Mouse (Mus musculus) neural tube, embryonic 13.5 days (tissue): Measurements from ENCODE around the gene Gtpbp3. TPM values are rescaled to one million over a fixed set of nuclear protein-coding genes. Genes with fewer than 3 reads are reported as not detected.

ENCODE experiments used
- ATAC-seq: fragments of 200-750 bp; cut with Nextera tagmentation; 2 replicates; pipeline ENCODE4 v1.8.0; 2017; ENCODE audit warnings: low read depth, mild to moderate bottlenecking, moderate TSS enrichment, moderate library complexity
- H3K27ac ChIP-seq: fragments of 300-500 bp; sonication (generic); replicated peaks from 2 replicates; pipeline ENCODE4 v1.5.1; 2015; ENCODE audit warnings: moderate library complexity, mild to moderate bottlenecking, inconsistent platforms
- H3K27me3 ChIP-seq: fragments of 300-500 bp; sonication (generic); 2 replicates; pipeline ENCODE4 v1.6.1; 2015; ENCODE audit warnings: mild to moderate bottlenecking, inconsistent platforms
- H3K36me3 ChIP-seq: fragments of 300-500 bp; sonication (generic); 2 replicates; pipeline ENCODE4 v1.6.1; 2015; ENCODE audit warnings: mild to moderate bottlenecking, inconsistent platforms
- H3K4me1 ChIP-seq: fragments of 300-500 bp; sonication (generic); replicated peaks from 2 replicates; pipeline ENCODE4 v1.6.1; 2015; ENCODE audit warnings: inconsistent platforms
- H3K4me2 ChIP-seq: fragments of 300-500 bp; sonication (generic); 2 replicates; pipeline ENCODE4 v1.6.1; 2015; ENCODE audit warnings: inconsistent platforms, mild to moderate bottlenecking, moderate library complexity
- H3K4me3 ChIP-seq: fragments of 300-500 bp; sonication (generic); 2 replicates; pipeline ENCODE4 v1.5.1; 2015; ENCODE audit warnings: mild to moderate bottlenecking, inconsistent platforms
- H3K9ac ChIP-seq: fragments of 300-500 bp; sonication (generic); 2 replicates; pipeline ENCODE4 v1.6.1; 2015; ENCODE audit warnings: moderate library complexity, mild to moderate bottlenecking, inconsistent platforms
- H3K9me3 ChIP-seq: fragments of 300-500 bp; sonication (generic); 2 replicates; pipeline ENCODE4 v1.6.1; 2016; ENCODE audit warnings: inconsistent platforms
- WGBS: fragments of 180-500 bp; shearing (Covaris S2); methylation state at CpG from one replicate; pipeline ENCODE4 v1.1.7; 2015; 5-methylcytosine and 5-hydroxymethylcytosine counted together
- polyA plus RNA-seq: library from polyadenylated mRNA; unstranded; fragments of >200 nt; fragmentation: Nextera tagmentation; extraction: Ambion mirVana; gene quantifications from 2 replicates; pipeline ENCODE4 v1.2.1, GENCODE M21; 2015

The Gtpbp3 gene
- polyA plus RNA-seq, 1 experiment from 2014 or later, result 12.0 TPM

DNA sequence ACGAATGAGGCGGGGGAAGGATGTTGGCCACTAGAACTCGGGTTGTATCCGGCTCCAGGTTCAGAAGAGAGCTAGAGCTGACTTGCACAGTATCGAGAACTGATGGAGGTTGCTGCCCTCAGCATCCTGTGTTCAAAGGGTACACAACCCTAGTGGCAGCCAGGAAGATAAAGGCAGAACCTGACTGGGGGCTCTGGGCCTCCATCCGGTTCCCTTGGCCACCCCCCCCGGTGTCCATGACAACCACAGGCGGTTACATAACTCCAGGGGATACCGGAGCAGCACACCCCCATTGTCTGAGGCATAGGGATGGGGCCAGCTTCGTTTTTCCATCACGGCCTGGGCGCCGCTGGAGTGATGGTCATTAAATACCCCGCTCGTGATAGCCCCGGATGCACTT lies 25.1 kb upstream of the Gtpbp3 start:
- peaks cover 49% of the 10 kb centered on the region for H3K36me3 ChIP-seq
- H3K9ac ChIP-seq, result peak overlapping the region; percentile 93
- peaks cover 62% of the 10 kb centered on the region for H3K4me1 ChIP-seq
- 5% methylated on average over 16 of the region's 16 CpGs for WGBS
- peak overlapping the region; percentile 91 for H3K4me2 ChIP-seq
- no peaks in the 10 kb centered on the region for H3K27me3 ChIP-seq
- no peaks in the 10 kb centered on the region for H3K9me3 ChIP-seq
- ATAC-seq, result peak; percentile 2
- peak overlapping the region; percentile 87 for H3K27ac ChIP-seq
- H3K4me3 ChIP-seq, result peak overlapping the region; percentile 89

GRCm38 (mm10) chr8:71463188-71464033 lies 24.5 kb upstream of the Gtpbp3 start, which contains the start of gene Abhd8:
Gene Abhd8, minus strand, starts transcription at chr8:71463655.
- H3K9ac ChIP-seq, result peak within 1 kb of the TSS; percentile 93
- peaks cover 42% of the 10 kb centered on the region for H3K36me3 ChIP-seq
- WGBS, result under 1% methylated on average over 53 of the region's 55 CpGs
- peak within 1 kb of the TSS; percentile 87 for H3K27ac ChIP-seq
- H3K4me2 ChIP-seq, result peak within 1 kb of the TSS; percentile 91
- H3K4me1 ChIP-seq, result peaks cover 60% of the 10 kb centered on the region
- no peaks in the 10 kb centered on the region for H3K27me3 ChIP-seq
- peak; percentile 78 for ATAC-seq
- H3K9me3 ChIP-seq, result no peaks in the 10 kb centered on the region
- H3K4me3 ChIP-seq, result peak within 1 kb of the TSS; percentile 89

- Histone ChIP-seq H3K4me3 (peak within 1 kb of the TSS; percentile 89), H3K36me3 (peaks cover 28% of the 10 kb centered on the region), H3K4me1 (peaks cover 50% of the 10 kb centered on the region), H3K27ac (peak within 1 kb of the TSS; percentile 87), H3K27me3 (no peaks in the 10 kb centered on the region), H3K9me3 (no peaks in the 10 kb centered on the region), H3K4me2 (peak within 1 kb of the TSS; percentile 91), H3K9ac (peak within 1 kb of the TSS; percentile 93)
- ATAC-seq, result peak; percentile 70
- under 1% methylated on average over 59 of the region's 59 CpGs for WGBS
Measured at GRCm38 (mm10) chr8:71464513-71465500, 23.1 kb upstream of the Gtpbp3 start, which contains the start of gene Mrpl34. Gene Mrpl34, plus strand, starts transcription at chr8:71464959.

- ATAC-seq, result no peak
- H3K27ac ChIP-seq, result no peak overlapping the region
- H3K9ac ChIP-seq, result peak overlapping the region; percentile 82
- H3K4me2 ChIP-seq, result peak overlapping the region; percentile 91
- H3K36me3 ChIP-seq, result peaks cover 19% of the 10 kb centered on the region
- no peaks in the 10 kb centered on the region for H3K9me3 ChIP-seq
- WGBS, result 83% methylated on average over 8 of the region's 8 CpGs
- no peaks in the 10 kb centered on the region for H3K27me3 ChIP-seq
- H3K4me3 ChIP-seq, result peak overlapping the region; percentile 89
- peaks cover 52% of the 10 kb centered on the region for H3K4me1 ChIP-seq
Measured at GRCm38 (mm10) chr8:71465733-71466132, 22.2 kb upstream of the Gtpbp3 start.

DNA sequence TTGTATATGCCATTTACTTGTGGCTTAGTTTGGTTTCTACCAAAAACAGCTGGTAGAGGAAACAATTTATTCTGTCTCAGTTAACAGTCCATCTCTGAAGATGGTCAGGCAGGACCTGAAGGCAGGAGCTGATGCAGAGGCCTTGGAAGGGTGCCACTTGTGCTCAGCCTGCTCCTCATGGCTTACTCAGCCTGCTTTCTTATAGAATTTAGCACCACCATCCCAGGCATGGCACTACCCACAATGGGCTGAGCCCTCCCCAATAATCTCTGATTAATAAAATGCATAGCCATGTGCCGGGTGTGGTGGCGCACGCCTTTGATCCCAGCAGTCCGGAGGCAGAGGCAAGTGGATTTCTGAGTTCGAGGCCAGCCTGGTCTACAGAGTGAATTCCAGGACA lies 21.7 kb upstream of the Gtpbp3 start:
- no peak overlapping the region for H3K9ac ChIP-seq
- ATAC-seq, result no peak
- peaks cover 52% of the 10 kb centered on the region for H3K4me1 ChIP-seq
- peak overlapping the region; percentile 91; the same call in 1 of the 2 replicates for H3K4me2 ChIP-seq
- 94% methylated on average over 5 of the region's 5 CpGs for WGBS
- H3K36me3 ChIP-seq, result peaks cover 19% of the 10 kb centered on the region
- H3K27me3 ChIP-seq, result no peaks in the 10 kb centered on the region
- H3K4me3 ChIP-seq, result 0 out of 2 replicates have a peak overlapping the region, but pooled peaks have one; percentile 89
- H3K27ac ChIP-seq, result no peak overlapping the region
- no peaks in the 10 kb centered on the region for H3K9me3 ChIP-seq

DNA sequence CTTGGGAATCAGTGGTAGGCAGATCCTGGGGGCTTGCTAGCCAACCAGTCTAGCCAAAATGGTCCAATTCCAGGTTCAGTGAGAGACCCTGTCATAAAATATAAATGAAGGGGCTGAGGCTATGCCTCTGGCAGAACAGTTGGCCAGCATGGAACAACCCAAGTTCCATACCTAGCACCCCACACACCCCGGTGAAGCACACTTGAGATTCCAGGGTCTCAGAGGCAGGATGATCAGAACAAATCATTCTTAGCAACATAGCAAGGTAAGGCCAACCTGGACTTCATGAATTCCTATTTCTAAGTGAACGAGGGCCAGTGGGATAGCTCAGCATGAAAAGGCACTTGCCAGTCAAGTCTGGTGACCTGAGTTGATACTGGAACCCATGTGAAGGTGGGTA lies 20.7 kb upstream of the Gtpbp3 start:
- Histone ChIP-seq H3K9me3 (no peaks in the 10 kb centered on the region), H3K9ac (no peak overlapping the region), H3K27ac (no peak overlapping the region), H3K36me3 (peaks cover 23% of the 10 kb centered on the region), H3K4me1 (peaks cover 43% of the 10 kb centered on the region), H3K27me3 (no peaks in the 10 kb centered on the region), H3K4me2 (no peak overlapping the region), H3K4me3 (no peak overlapping the region)
- ATAC-seq, result no peak
- WGBS, result 96% methylated on average over 2 of the region's 2 CpGs

DNA sequence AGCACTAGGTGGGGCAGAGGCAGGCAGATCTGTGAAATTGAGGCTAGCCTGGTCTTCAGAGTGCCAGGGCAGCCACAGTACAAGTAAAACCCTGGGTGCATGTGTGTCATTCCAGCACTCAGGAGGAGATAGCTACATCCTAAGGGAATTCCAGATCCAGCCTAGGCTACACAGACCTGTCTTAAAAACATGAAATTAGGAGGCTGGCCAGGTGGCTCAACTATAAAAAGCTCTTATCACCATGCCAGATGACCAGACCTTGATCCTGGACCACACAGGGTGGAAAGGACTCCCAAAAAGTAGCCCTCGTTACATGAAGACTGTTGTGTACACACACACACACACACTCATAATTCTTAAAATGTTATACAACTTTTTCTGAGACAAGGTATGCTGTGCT lies 19.9 kb upstream of the Gtpbp3 start:
- Histone ChIP-seq H3K27me3 (no peaks in the 10 kb centered on the region), H3K27ac (no peak overlapping the region), H3K9ac (no peak overlapping the region), H3K36me3 (peaks cover 31% of the 10 kb centered on the region), H3K4me3 (no peak overlapping the region), H3K4me2 (0 out of 2 replicates have a peak overlapping the region, but pooled peaks have one; percentile 44), H3K4me1 (peaks cover 37% of the 10 kb centered on the region), H3K9me3 (no peaks in the 10 kb centered on the region)
- WGBS, result 91% methylated on average over 1 of the region's 1 CpGs
- no peak for ATAC-seq

GRCm38 (mm10) chr8:71468916-71469315 lies 19.0 kb upstream of the Gtpbp3 start, which contains the start of gene Dda1:
Gene Dda1, plus strand, starts transcription at chr8:71469199.
- H3K4me2 ChIP-seq, result peak within 1 kb of the TSS; percentile 91
- ATAC-seq, result peak; percentile 87
- H3K4me3 ChIP-seq, result peak within 1 kb of the TSS; percentile 77
- under 1% methylated on average over 45 of the region's 52 CpGs for WGBS
- H3K27ac ChIP-seq, result peak within 1 kb of the TSS; percentile 91
- H3K4me1 ChIP-seq, result peaks cover 33% of the 10 kb centered on the region
- H3K9ac ChIP-seq, result peak within 1 kb of the TSS; percentile 87
- H3K36me3 ChIP-seq, result peaks cover 41% of the 10 kb centered on the region
- no peaks in the 10 kb centered on the region for H3K27me3 ChIP-seq
- no peaks in the 10 kb centered on the region for H3K9me3 ChIP-seq

DNA sequence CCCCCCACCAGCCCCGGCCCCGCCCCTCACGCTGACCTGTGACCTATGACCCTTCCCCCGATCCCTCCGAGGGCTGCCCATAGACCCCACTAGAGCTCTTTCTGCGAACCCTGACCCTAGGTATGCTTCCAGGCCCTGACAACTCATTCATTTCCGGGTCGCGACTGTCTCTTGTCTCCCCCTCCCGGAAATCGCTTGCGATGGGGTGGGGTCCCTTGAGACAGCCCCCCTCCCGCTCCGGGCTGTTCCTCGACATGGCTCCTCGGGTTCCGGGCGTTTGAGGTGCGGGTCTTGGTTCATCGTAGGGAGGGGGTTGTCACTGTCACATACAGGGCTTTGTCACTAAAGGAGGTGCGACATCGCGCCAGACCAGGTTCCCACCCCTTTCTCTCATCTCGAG lies 18.5 kb upstream of the Gtpbp3 start:
- WGBS, result 1% methylated on average over 23 of the region's 24 CpGs

DNA sequence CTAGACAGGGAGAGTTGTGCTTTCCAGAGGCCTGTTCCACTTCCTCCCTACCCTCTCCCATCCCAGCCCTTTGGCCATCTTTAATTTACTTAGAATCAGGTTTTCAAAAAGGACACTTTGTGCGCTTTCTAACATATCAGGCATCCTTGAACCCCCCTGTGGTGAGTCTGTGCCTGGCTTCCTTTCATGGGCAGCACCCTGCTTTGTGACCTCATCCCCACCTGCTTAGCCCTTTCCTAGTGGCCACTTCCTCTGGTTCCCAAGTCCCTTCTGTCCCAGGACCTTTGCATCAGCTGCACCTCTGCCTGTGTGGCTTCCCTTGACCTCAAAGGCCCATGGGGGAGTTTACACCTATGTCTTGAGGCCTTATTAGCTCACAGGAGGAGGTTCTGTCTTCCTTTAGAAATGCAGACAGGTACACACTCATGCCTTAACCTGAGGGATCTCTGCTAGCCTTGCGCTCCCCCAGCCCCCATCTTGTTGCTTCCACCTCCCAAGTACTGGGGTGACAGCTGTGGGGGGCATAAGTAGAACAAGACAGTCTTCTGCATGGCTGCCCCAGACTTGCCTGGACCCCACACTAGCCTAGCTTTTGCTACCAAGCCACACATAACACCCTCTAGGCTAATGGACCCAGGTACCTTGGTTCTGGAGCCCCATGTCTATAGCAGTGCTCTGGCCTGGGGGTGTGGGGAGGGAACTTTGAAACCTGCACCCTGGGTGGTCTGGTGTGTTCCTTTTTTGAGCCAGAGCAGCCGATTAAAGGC lies 17.6 kb upstream of the Gtpbp3 start:
- peak overlapping the region; percentile 91 for H3K4me2 ChIP-seq
- H3K4me1 ChIP-seq, result peaks cover 27% of the 10 kb centered on the region
- H3K9ac ChIP-seq, result peak overlapping the region; percentile 87
- H3K9me3 ChIP-seq, result no peaks in the 10 kb centered on the region
- peaks cover 55% of the 10 kb centered on the region for H3K36me3 ChIP-seq
- H3K27me3 ChIP-seq, result no peaks in the 10 kb centered on the region
- H3K27ac ChIP-seq, result no peak overlapping the region
- no peak for ATAC-seq
- WGBS, result 92% methylated on average over 3 of the region's 3 CpGs
- peak overlapping the region; percentile 77 for H3K4me3 ChIP-seq

More for the DNA sequence above, 18.5 kb upstream of the Gtpbp3 start:
- Histone ChIP-seq H3K27me3 (no peaks in the 10 kb centered on the region), H3K27ac (peak overlapping the region; percentile 91), H3K9me3 (no peaks in the 10 kb centered on the region), H3K4me2 (peak overlapping the region; percentile 91), H3K4me3 (peak overlapping the region; percentile 77), H3K4me1 (peaks cover 28% of the 10 kb centered on the region), H3K9ac (peak overlapping the region; percentile 87), H3K36me3 (peaks cover 46% of the 10 kb centered on the region)
- peak; percentile 51 for ATAC-seq

GRCm38 (mm10) chr8:71470913-71471255 lies 17.0 kb upstream of the Gtpbp3 start:
- H3K36me3 ChIP-seq, result peaks cover 55% of the 10 kb centered on the region
- H3K27me3 ChIP-seq, result no peaks in the 10 kb centered on the region
- 87% methylated on average over 5 of the region's 5 CpGs for WGBS
- peak overlapping the region; percentile 87; the same call in 1 of the 2 replicates for H3K9ac ChIP-seq
- ATAC-seq, result no peak
- no peaks in the 10 kb centered on the region for H3K9me3 ChIP-seq
- H3K4me1 ChIP-seq, result peaks cover 27% of the 10 kb centered on the region
- H3K27ac ChIP-seq, result no peak overlapping the region
- peak overlapping the region; percentile 91 for H3K4me2 ChIP-seq
- H3K4me3 ChIP-seq, result peak overlapping the region; percentile 77; the same call in 1 of the 2 replicates
